Mouse (Mus musculus): ENCODE data around the gene Phlpp1.

The Phlpp1 gene

DNA sequence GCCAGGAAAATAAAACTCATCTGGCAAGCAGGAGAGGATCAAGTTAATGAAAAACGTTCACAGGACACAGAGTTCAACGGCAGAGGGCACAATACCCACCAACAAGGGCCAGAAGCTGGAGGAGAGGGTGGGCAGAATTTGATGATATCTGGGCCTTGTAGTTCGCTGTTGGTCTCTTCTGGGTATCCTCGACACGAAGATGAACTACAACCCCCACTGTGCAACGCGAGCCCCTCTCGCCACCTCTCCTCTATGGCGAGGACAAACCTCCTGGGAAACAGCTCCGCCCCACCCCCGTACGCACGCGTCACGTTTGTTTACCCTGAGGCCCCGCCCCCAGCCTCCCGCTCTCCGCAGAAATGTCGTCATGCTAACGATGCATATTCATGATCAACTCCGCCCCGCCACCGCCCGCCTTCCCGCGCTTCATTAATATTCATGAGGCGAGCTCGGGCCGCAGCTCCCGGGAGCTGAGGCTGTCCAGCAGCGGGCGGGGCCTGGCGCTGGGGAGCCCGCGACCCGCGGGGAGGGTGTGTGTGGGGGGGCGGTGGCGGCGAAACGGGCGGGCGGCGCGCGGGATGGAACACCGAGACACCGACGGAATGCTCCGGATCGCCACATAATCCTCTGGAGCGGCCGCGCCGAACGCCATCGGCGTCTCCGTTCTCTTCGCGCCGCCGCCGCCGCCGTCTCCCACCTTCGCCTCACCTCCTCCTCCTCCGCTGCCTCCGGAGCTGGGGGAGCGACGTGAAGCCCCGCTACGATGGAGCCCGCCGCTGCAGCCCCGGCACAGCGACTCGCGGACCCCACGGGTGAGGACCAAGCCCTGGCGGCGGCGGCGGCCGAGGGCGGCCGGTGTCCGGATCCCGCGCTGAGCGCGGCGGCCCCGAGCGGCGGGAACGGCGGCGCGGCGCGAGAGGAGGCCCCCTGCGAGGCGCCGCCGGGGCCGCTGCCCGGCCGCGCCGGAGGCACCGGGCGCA lies at the start of gene Phlpp1:
Gene Phlpp1 (plus strand): TSS at position 512 of the 980 bp plus-strand sequence.
- peak; percentile 100 for DNase-seq

- DNase-seq: no peak
Observed at GRCm38 (mm10) chr1:106126601-106127000, 45.0 kb upstream of the Phlpp1 start.

DNA sequence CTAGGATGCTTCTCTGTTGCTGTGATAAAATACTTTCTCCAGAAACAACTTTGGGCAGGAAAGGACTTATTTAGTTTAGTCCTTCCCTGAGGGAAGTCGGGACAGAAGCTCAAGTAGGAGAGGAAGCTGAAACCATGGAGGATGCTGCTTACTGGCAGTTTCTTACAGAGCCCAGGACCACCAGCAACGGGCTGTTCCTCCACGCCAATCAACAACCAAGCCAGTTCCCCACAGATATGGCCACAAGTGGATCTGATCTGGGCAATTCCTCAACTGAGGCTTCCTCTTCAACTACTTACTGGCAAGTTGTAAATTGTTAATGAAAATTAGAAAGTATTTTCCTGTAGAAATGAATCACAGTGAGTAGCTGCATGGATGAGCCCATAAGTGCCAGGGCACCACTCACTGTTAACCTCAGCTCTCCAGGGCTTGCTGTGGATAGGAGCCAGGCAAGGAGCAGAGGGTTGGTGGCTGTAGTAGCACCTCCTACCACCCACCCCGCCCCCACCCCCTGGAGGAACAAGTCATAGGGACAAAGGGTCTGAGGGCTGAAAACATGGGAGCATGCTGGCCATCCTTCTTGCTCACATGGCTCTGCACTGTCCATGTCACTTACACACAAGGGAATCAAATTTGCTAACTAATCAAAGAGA lies 39.7 kb upstream of the Phlpp1 start:
- no peak for DNase-seq

GRCm38 (mm10) chr1:106132350-106132700 lies 39.2 kb upstream of the Phlpp1 start:
- no peak for DNase-seq

GRCm38 (mm10) chr1:106138691-106139090 lies 32.9 kb upstream of the Phlpp1 start:
- DNase-seq: no peak

- DNase-seq: no peak
Observed at GRCm38 (mm10) chr1:106139137-106139536, 32.4 kb upstream of the Phlpp1 start.

GRCm38 (mm10) chr1:106142010-106142409 lies 29.5 kb upstream of the Phlpp1 start:
- DNase-seq: no peak

GRCm38 (mm10) chr1:106144534-106144933 lies 27.0 kb upstream of the Phlpp1 start:
- no peak for DNase-seq

DNA sequence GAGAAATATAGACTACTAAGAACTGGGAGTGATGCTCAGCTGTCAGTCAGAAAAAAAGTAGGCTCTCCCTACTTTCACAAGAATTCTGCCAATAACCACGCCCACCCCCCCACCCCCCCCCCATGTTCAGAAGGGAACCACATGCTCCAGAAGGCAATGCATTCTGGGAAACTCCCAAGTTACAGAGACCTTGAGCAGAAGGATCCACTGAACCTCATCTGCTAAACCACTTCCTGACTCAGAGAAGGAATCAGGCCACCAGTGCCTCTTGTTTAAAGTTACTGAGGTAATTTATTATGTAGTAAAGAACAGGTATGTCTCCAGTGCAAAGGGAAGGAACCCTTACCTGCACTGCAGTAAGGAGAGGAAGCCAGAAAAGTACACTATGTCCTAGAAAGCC lies 26.5 kb upstream of the Phlpp1 start:
- DNase-seq: no peak

GRCm38 (mm10) chr1:106145565-106146190 lies 25.9 kb upstream of the Phlpp1 start:
- DNase-seq: no peak

DNA sequence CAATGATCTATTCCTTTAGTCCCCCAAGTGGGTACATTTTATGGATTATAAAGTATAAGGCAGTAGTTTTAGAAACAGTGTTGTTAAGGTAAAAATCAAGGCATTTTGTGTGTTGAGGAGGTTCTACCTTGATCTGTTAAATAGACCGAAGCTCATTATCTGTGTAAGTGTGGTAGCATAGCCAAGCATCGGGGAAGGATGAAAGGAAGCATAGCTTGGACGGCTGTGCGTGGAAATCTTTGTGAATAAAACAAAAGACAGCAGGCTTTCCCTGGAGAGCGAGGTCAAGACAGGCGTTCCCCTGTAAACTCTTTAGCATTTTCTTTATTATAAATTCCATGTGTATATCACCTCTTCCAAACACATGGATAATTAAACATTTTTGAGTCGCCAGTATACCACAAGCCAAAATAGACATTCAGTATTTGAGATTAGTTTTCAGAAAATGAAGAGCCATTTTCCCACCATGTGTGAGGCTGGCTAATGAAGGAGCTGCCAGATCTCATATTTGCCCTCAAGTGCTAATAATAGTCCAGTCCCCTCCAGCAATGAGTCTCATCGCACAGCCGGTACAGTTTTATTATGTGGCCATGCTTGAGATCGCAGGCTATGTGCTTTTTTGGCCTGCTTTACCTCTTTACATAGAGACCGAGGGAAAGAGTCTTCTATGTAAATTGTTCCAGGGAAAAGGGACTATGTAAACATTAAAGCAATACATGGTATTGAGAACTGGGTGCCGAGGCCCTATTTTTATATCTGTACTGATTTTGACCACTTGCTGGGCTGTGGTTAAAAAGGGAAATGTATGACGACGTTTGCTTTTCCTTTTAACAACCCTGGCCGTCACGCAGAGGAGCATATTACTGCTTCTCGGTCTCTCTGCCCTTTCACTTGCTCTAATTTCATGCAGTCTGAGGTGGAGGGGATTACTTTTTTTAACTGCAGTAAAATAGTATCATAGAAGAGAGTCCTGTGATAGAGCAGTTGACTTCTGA lies 22.9 kb upstream of the Phlpp1 start:
- DNase-seq: peak; percentile 21

- peak; percentile 10 for DNase-seq
Observed at GRCm38 (mm10) chr1:106151846-106152245, 19.7 kb upstream of the Phlpp1 start.

DNA sequence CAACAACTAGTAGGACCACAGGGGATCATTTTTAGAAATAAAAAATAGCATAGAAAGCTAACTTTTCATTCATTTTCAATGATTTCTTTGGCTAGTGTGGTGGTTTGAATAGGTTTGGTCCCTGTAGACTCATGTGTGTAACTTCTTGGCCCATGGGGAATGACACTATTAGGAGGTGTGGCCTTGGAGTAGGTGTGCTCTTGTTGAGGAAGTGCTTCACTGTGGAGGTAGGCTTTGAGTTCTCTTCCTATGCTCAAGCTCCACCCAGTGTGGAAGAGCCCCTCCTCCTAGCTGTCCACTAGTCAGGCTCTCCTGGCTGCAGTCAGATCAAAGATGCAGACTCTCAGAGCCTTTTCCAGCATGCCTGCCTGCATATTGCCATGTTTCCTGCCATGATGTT lies 18.8 kb upstream of the Phlpp1 start:
- DNase-seq: no peak

DNA sequence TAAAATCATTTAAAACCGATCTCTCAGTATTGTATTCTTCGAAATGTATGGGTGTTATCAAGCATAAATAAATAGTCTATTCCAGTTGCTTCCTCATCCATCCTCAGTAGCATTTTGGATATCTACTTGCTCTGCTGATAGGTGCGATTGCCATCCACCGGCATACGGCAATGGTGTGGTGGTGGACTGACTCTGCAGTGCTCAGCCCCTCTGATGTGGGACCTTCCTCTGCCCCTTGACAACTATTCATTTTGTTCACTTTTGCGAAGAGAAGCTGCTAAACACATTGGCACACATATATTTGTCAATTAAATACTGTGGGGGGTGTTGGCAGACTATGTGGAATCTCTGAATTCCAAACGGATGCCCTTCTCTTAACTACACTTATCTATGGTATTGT lies 17.0 kb upstream of the Phlpp1 start:
- DNase-seq: no peak

DNA sequence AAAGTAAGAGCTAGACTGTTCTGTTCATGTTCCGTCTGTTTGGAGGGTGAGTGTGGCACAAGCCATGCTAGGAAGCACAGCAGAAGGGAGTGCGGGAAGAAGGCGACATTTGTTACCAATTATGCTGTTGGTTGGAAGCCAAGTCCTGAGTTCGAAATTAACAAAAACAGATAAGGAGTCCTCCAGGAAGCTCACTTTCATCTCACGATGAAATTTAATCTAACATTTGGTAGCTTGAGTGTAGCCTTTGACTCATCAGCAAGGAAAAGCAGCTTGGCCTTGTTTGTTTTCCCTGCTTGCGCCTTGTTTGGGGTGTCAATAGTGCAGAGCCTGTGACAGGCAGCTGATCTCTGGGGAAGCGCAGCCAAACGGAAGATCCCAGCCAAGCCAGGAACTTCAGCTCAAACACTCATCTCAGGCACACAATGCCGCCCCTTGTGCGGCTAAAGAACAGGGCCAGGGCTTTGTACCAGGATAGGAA lies 16.4 kb upstream of the Phlpp1 start:
- DNase-seq: peak; percentile 41

DNA sequence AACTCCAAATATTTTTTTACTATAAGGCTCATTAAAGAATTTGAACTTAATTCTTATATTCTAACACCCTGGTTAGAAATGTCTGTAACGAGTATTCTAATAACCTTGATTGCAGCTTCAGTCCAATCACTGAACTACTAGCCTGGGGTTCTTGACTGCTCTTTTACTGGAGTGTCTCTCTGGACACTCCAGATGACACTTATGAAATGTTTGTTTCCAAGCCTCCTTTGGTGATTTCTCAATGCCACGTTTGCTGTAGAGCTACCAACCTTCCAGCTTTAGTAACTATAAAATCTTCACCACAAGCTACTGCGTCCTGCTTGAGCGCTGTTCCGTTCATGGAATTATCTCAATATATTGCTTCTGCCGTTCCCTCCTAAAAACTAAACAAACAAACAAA lies 15.8 kb upstream of the Phlpp1 start:
- DNase-seq: no peak

GRCm38 (mm10) chr1:106157961-106158515 lies 13.5 kb upstream of the Phlpp1 start:
- DNase-seq: no peak

- no peak for DNase-seq
Observed at GRCm38 (mm10) chr1:106159667-106160066, 11.9 kb upstream of the Phlpp1 start.

DNA sequence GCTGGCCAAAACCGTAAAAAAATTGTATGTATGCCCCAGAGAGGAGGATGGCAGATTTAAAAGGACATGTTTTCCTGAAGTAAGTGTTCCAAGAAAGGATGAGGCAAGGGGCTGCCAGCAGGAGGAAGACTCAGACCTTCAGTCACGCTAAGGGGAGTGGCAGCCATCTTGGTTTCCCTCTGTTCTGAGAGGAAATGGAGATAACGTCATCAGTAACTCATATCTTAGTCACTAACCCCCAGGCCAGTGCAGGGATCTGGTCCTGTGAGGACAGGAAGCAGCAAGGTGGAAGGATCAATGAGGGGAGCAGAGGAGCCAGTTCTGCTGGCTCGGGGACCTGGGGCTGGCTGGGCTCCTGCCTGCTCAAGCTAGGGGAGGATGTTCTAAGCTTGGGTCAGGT lies 10.6 kb upstream of the Phlpp1 start:
- DNase-seq: no peak

DNA sequence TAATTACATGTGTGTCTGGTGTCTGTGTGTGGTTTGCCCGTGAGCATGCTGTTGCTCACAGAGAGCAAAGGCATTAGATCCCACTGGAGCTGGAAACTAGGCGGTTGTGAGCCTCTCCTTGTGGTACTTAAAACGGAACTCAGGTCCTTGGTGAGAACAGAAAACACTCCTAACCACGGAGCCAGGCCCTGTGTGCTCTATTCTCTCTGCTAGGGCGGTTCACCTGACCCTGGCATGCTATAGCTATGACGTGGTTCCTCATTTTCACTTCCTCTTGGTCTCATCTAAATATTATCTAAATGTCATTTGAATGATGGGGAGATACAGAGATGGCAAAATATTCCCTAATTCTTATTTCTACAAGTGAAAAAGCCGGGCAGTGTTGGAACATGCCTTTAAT lies 9.0 kb upstream of the Phlpp1 start:
- no peak for DNase-seq

DNA sequence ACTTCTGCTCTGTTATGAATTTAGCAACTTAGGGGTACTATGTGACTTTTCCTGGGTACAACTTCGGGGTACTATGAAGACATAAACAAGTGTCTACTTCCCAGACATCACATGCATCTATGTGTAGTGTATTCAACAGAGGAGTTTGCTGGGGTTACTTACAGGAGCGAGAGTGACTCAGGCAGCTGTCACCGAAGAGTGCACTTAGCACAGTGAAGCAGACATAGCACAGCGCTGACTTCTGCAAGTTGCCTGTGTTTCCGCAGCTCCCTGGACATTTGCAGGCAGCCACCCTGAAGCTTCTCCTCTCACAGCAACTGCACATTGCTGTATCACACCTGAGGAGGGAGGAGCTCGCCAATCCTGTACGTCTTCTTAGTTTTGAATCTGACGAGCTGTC lies 8.2 kb upstream of the Phlpp1 start:
- no peak for DNase-seq

DNA sequence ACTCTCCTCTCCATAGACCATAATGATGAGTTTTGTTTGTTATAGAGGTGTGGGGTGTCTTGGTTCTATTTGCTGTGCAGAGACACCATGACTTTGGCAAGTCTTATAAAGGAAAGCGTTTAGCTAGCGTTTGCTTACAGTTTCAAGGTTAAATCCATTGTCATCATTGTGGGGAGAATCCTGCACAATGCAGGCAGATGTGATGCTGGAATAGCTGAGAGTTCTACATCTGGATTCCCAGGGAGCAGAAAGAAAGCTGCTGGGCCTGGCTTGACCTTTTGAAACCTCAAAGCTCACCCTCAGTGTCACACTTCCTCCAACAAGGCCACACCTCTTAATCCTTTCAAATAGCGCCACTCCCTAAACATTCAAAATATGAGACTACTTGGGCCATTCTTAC lies 7.4 kb upstream of the Phlpp1 start:
- no peak for DNase-seq

Data from cerebellum, adult 9-10 months (tissue).